ENCODE assay signal across 8 mouse cellular contexts in the genomic region with DNA sequence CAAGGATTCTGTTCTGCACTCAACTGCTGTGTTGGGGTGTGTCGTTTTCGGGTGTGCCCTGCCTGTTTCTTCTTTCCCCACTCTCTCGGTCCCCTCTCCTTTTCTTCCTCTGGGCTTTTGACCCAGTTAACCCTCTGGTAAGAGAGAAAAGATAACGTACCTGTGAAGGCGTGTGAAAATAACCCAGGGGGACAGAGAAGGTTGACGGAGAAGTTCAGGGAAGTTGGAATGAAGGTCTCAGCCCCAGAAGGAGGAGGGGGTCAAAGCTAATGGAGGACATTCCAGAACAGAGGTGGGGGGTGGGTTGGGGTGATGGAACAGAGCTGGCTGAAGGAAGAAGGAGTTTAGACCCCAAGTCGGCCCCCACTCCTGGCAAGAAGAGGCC. TPM values are rescaled to one million over a fixed set of nuclear protein-coding genes. Genes with fewer than 3 reads are reported as not detected.
DNase-seq lines count a peak whose midpoint lies in the region; ATAC-seq lines count a peak whose summit lies in the region.

No protein-coding gene starts in this region.

- H3K9me3 ChIP-seq in heart, embryonic 11.5 days (replicated peaks; ENCODE audit: control insufficient read depth, low read length), result no peaks in the 10 kb centered on the region; the same call in 1 of the 2 replicates
- H3K9me3 ChIP-seq in forebrain, embryonic 12.5 days, result peaks cover 5% of the 10 kb centered on the region; the same call in 1 of the 2 replicates
- H3K9me3 ChIP-seq in liver, embryonic 13.5 days (replicated peaks), result 0 out of 2 replicates have a peak, but pooled peaks cover 3% of the 10 kb centered on the region

- H3K4me1 ChIP-seq in heart, embryonic 11.5 days (ENCODE audit: control insufficient read depth, insufficient read depth, low read length), result peaks cover 46% of the 10 kb centered on the region
- peaks cover 74% of the 10 kb centered on the region for H3K4me1 ChIP-seq in forebrain, embryonic 12.5 days
- peaks cover 81% of the 10 kb centered on the region for H3K4me1 ChIP-seq in liver, embryonic 13.5 days (replicated peaks)

- no peak for ATAC-seq in heart, embryonic 11.5 days (replicated peaks; ENCODE audit: insufficient number of reproducible peaks, low FRiP score, low TSS enrichment)
- ATAC-seq in forebrain, embryonic 12.5 days (ENCODE audit: low FRiP score), result no peak
- no peak for ATAC-seq in liver, embryonic 13.5 days (ENCODE audit: low read depth)

- peak overlapping the region; percentile 90 for H3K9ac ChIP-seq in heart, embryonic 11.5 days (ENCODE audit: low read depth, low read length)
- H3K9ac ChIP-seq in forebrain, embryonic 12.5 days, result peak overlapping the region; percentile 89
- H3K9ac ChIP-seq in liver, embryonic 13.5 days, result peak overlapping the region; percentile 69

- no peak for DNase-seq in heart, adult 11 months
- peak; percentile 19 to 30 for DNase-seq in B cell, adult 2 months
- no peak for DNase-seq in liver, embryonic 13.5 days
- no peak for DNase-seq in gastrocnemius, postnatal 10 days
- DNase-seq in ovary, postnatal 10 days (ENCODE audit: low spot score), result no peak
- DNase-seq in thymus, postnatal 10 days (ENCODE audit: low spot score in 2 of 2), result no peak

- H3K4me2 ChIP-seq in heart, embryonic 11.5 days, result peak overlapping the region; percentile 98
- peak overlapping the region; percentile 77 for H3K4me2 ChIP-seq in forebrain, embryonic 12.5 days
- H3K4me2 ChIP-seq in liver, embryonic 13.5 days, result peak overlapping the region; percentile 86

- 5% methylated on average over 7 of the region's 7 CpGs for WGBS in heart, embryonic 11.5 days (ENCODE audit: insufficient replicate concordance)
- WGBS in forebrain, embryonic 12.5 days, result 7% methylated on average over 7 of the region's 7 CpGs
- WGBS in liver, embryonic 13.5 days (ENCODE audit: insufficient replicate concordance), result 2% methylated on average over 7 of the region's 7 CpGs

- peak overlapping the region; percentile 49 for H3K4me3 ChIP-seq in heart, embryonic 11.5 days (ENCODE audit: low read depth, low read length)
- H3K4me3 ChIP-seq in forebrain, embryonic 12.5 days (replicated peaks), result peak overlapping the region; percentile 73
- peak overlapping the region; percentile 57 for H3K4me3 ChIP-seq in liver, embryonic 13.5 days (replicated peaks)

- no peaks in the 10 kb centered on the region for H3K27me3 ChIP-seq in heart, embryonic 11.5 days (ENCODE audit: control insufficient read depth, insufficient read depth, low read length)
- H3K27me3 ChIP-seq in forebrain, embryonic 12.5 days, result no peaks in the 10 kb centered on the region
- peaks cover 66% of the 10 kb centered on the region for H3K27me3 ChIP-seq in liver, embryonic 13.5 days

- peak overlapping the region; percentile 83 for H3K27ac ChIP-seq in heart, embryonic 11.5 days (ENCODE audit: low read depth, low read length)
- H3K27ac ChIP-seq in forebrain, embryonic 12.5 days, result peak overlapping the region; percentile 70; the same call in 1 of the 2 replicates
- peak overlapping the region; percentile 87 for H3K27ac ChIP-seq in liver, embryonic 13.5 days

- peaks cover 9% of the 10 kb centered on the region for H3K36me3 ChIP-seq in heart, embryonic 11.5 days (ENCODE audit: control insufficient read depth, insufficient read depth, low read length)
- H3K36me3 ChIP-seq in forebrain, embryonic 12.5 days (replicated peaks), result peaks cover 32% of the 10 kb centered on the region
- 0 out of 2 replicates have a peak, but pooled peaks cover 3% of the 10 kb centered on the region for H3K36me3 ChIP-seq in liver, embryonic 13.5 days

RNA-seq across cellular contexts. Expression of a gene that starts 3.6 kb away (rescaled TPM):
- polyA plus RNA-seq in heart, embryonic 11.5 days (2014; fragmentation: Nextera tagmentation; extraction: Ambion mirVana), result 21.3 and 25.0 TPM in 2 replicates
- polyA plus RNA-seq in forebrain, embryonic 12.5 days (2016; fragmentation: Nextera tagmentation; extraction: Ambion mirVana), result 23.7 and 24.3 TPM in 2 replicates
- polyA plus RNA-seq in liver, embryonic 13.5 days (2015; fragmentation: Nextera tagmentation; extraction: Ambion mirVana), result 8.0 and 11.8 TPM in 2 replicates
- 10 to 100 TPM; 14.7 to 21.9 TPM for total RNA-seq in gastrocnemius, postnatal 10 days (2021)

RNA-seq across cellular contexts. Expression of a gene that starts 7.8 kb away (rescaled TPM):
- polyA plus RNA-seq in heart, embryonic 11.5 days (2014; fragmentation: Nextera tagmentation; extraction: Ambion mirVana), result 44.5 and 48.1 TPM in 2 replicates
- polyA plus RNA-seq in forebrain, embryonic 12.5 days (2016; fragmentation: Nextera tagmentation; extraction: Ambion mirVana), result 56.2 and 60.5 TPM in 2 replicates
- 23.0 and 25.4 TPM in 2 replicates for polyA plus RNA-seq in liver, embryonic 13.5 days (2015; fragmentation: Nextera tagmentation; extraction: Ambion mirVana)
- 1 to 10 TPM; 7.8 to 9.7 TPM for total RNA-seq in gastrocnemius, postnatal 10 days (2021)

RNA-seq across cellular contexts. Expression of a gene that starts 10.7 kb away (rescaled TPM):
- 23.8 and 25.9 TPM in 2 replicates for polyA plus RNA-seq in heart, embryonic 11.5 days (2014; fragmentation: Nextera tagmentation; extraction: Ambion mirVana)
- 48.0 and 54.8 TPM in 2 replicates for polyA plus RNA-seq in forebrain, embryonic 12.5 days (2016; fragmentation: Nextera tagmentation; extraction: Ambion mirVana)
- 35.2 and 40.3 TPM in 2 replicates for polyA plus RNA-seq in liver, embryonic 13.5 days (2015; fragmentation: Nextera tagmentation; extraction: Ambion mirVana)
- 10 to 100 TPM; 12.6 to 16.8 TPM for total RNA-seq in gastrocnemius, postnatal 10 days (2021)

RNA-seq across cellular contexts. Expression of a gene that starts 27.6 kb away (rescaled TPM):
- 19.0 and 19.5 TPM in 2 replicates for polyA plus RNA-seq in heart, embryonic 11.5 days (2014; fragmentation: Nextera tagmentation; extraction: Ambion mirVana)
- 22.3 and 26.1 TPM in 2 replicates for polyA plus RNA-seq in forebrain, embryonic 12.5 days (2016; fragmentation: Nextera tagmentation; extraction: Ambion mirVana)
- polyA plus RNA-seq in liver, embryonic 13.5 days (2015; fragmentation: Nextera tagmentation; extraction: Ambion mirVana), result 8.0 and 8.8 TPM in 2 replicates
- total RNA-seq in gastrocnemius, postnatal 10 days (2021), result 10 to 100 TPM; 10.1 to 14.6 TPM

RNA-seq across cellular contexts. Expression of a gene that starts 28.3 kb away (rescaled TPM):
- 22.2 and 26.7 TPM in 2 replicates for polyA plus RNA-seq in heart, embryonic 11.5 days (2014; fragmentation: Nextera tagmentation; extraction: Ambion mirVana)
- 26.7 and 29.4 TPM in 2 replicates for polyA plus RNA-seq in forebrain, embryonic 12.5 days (2016; fragmentation: Nextera tagmentation; extraction: Ambion mirVana)
- polyA plus RNA-seq in liver, embryonic 13.5 days (2015; fragmentation: Nextera tagmentation; extraction: Ambion mirVana), result 14.3 and 15.1 TPM in 2 replicates
- total RNA-seq in gastrocnemius, postnatal 10 days (2021), result 10 to 100 TPM; 49.6 to 56.2 TPM

Comparison
In these comparisons a context has a peak if more than half of its experiments do, and no peak if none do; other contexts are left out.
1. DNase-seq: peak in B cell, adult 2 months (2 of 2); none in heart, adult 11 months (single experiment), liver, embryonic 13.5 days (single experiment), gastrocnemius, postnatal 10 days (single experiment), ovary, postnatal 10 days (single experiment) and thymus, postnatal 10 days (0 of 2).
2. Peak in every context shown above with its lines, with median percentiles within 50 percentile points of each other: H3K27ac ChIP-seq, H3K4me2 ChIP-seq, H3K4me3 ChIP-seq and H3K9ac ChIP-seq.